Mouse (Mus musculus) urinary bladder, postnatal 36 days (tissue): ENCODE data around the gene Cog5.

Experiments
- DNase-seq, 2 experiments: peaks; one replicate each; pipeline ENCODE4 v3.0.0; 2022; ENCODE audit warnings: low spot score in 2 of 2, mixed read lengths in 1 of 2

The Cog5 gene

DNA sequence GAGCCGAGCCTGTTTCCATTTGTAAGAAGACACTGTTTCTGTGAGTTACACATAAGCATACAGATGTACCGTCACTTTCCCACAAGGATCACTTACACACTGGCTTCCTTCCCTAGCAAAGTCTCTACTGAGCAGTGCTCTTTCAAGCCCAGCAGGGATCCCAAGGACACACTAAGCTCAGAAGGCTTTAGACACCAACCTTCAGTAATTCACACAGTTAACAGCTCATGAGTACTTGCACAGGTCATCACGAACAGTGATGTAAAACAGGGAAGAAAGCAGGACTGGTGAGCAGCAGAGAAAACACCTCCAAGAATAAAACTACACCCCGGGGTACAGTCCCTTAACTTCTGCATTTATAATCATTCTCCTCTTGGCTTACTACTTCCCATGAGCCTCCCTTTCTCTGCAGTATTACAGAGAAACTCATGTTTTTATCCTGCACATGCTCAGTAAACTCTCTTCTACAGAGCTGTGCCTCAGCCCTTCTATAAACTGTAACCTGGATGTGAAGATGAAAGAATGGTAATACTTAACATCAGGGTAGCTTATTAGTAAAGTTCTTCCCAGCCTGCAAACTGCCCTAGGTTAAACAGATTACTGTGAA is 283.8 kb downstream of the Cog5 start:
- DNase-seq: no peak

DNA sequence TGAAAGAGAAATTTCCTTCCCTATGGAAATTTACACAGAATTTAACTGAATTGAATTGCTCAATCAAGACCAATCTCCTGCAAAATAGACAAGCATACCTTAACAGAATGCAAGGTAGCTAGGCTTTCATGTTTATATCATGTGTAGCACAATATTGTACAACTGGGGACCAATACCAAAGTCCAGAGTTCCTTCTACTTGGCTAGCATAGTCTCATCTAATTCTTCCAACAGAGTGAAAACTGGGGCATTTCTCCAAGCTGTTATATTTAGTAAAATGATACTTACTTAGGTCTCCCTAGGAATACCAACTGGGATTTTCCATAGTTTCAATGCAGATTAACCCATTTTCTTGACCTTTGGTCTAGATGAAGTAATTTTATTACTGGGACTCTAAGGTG is 284.4 kb downstream of the Cog5 start:
- no peak for DNase-seq

GRCm38 (mm10) chr12:31943020-31943654 is 288.5 kb downstream of the Cog5 start:
- no peak for DNase-seq

- no peak for DNase-seq
Observed at GRCm38 (mm10) chr12:31944405-31944804, 289.7 kb downstream of the Cog5 start.

DNA sequence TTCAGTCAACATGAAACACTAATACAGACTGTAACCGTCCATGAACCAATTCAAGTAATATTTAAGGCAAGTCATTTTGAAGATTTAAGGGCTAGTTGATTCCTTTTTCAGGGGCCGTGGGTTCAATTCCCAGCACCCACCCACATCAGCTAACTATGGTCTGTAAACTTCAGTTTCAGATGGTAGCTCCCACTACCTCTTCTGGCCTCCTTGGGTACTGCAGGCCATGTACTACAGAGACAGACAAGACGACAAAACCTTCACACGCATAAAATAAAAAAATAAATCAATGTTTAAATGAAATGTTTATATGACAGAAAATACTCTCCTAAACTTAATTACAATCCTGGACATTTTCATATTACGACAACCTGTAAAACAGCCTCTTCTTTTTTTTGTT is 292.8 kb downstream of the Cog5 start:
- no peak for DNase-seq

DNA sequence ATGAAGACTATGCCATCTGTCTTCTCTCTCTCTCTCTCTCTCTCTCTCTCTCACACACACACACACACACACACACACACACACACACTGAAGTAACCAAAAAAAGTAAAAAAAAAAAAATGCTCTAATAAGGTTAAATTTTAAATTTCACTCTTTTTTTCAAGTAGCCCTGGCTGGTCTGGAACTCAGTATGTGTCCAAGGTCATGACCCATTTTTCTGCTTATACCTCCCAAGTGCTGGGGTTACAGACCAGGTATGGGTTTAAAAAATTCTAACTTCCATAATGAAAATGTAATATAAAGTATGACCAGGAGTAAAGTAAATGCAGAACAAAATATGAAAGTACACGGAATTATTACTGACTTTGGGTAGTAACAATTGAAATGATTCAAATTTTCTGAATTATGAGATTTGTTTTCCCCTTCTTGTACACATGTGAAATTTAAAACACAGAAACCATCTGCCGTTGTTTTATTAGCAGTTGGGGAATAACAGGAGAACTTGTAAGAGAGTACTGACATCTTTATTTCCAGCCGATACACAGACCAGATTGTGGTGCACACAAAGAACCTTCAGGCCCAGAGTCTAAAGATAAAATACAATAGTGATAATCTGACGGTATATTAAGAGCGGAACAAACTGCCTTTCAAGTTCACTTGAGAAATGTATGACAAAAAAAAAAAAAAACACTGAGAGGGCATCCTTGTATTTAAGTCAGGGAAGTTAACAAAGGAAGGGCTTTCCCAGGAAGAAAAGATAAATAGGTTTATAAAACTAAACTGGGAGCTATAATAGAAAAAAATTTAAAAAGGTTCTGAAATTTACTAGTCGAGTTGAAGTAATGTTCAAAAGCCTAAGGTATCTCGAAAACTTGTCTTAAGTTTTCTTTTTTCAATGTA is 293.7 kb downstream of the Cog5 start:
- DNase-seq: no peak

DNA sequence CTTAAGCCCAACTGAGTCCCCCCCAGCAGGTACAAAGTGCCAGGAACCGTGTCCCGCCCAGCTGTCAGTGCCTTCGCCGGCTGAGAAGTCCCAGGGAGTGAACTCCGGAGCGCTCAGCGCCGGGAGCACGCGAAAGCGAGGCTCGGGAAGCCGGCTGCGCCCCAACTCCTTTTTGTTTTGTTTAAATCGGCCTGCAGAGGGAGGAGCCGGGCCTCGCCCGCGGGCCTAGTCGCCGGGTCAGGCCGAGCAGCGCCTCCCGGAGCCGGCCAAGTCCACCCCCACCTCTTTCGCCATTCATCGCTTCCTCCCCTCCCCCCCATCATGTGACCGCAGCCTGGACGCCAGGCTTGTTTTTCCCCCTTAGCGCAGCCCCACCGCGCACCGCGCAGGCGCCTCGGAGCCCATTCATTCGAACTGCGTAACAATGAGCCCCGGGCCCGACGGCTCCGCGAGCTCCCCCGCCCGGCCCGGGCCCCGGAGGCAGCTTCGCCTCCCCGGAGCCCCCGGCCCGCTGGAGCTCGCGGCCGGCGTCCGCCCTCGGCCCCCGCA is 294.6 kb downstream of the Cog5 start:
- peak; percentile 86 to 93 for DNase-seq

DNA sequence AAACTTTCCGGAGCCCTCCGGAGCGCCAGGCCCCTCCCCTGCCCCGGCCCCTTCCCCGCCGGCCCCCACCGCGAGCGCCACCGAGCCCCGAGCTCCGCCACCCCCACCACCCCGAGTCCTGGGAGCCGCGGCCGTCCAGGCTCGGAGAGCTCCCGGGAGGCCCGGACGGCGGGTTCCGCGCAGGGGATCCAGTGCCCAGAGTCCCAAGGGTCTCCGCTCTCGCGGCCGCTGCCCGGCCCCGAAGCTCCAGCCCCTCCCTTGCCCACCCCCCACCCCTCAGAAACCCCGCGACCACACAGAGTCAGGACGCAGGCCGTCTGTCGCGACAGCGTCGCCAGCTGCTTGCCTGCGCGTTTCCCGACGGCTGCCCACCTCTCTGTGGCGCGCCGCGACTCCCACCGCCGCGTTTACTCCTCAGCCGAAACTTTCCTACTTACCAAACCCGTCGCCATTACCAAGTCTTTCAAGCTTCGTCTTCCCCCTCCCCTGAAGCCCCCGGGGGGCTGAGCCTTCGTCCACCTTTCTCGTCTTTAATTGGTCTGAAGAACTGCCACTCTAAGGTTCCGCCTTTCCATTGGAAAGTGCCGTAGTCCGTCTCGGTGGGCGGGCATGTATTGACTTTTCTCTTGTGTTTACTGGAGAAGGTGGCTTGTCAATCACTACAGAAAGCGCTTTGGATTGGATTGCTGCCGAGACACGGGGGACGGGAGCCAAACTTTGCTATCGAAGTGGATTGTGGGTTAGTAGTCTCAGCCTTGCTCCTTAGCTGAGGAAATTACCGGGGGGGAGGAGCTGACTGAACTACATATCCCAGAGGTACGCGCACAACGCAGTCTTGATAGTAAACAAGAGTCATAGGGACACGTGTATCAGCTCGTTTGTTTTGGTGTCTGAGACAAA is 295.3 kb downstream of the Cog5 start, which contains the start of gene Hbp1:
Gene Hbp1, minus strand, starts transcription at position 777 of the 900 bp plus-strand sequence.
- peak; percentile 96 to 99 for DNase-seq

DNA sequence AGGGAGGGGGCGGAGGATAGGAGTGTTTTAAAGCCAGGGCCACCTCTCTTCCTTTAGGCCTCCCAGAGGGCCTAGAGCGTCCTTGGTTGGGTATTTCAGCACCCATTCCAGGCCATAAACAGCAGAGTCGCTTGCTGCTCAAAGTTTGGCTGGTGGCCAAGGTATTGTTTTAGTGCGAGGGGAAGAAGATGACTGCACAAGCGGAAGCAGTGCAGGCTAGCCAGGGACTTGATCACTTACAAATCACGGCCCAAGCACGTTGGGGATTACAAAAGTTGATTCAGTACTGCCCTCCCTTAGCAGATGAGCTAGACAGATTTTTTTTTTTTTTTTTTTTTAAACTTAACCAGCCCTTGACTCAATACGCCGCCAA is 296.0 kb downstream of the Cog5 start:
- DNase-seq: no peak

DNA sequence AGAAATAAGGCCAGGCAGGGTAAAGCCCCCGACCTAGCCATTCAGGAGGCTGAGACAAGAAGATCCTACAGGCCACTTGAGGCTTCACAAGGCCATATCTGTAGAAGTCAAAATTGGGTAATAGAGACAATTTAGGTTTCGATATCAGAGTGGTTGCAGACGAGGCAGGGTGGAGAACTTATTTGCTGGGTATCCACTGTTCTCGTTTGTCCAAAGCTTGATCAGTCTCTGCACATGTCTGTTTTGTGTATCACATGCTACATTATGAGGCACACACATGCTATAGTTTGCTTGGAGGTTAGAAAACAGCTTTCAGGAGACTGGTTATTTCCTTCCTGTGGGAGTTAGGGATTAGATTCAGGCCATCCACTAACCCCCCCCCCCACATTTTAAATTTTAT is 301.2 kb downstream of the Cog5 start:
- no peak for DNase-seq

DNA sequence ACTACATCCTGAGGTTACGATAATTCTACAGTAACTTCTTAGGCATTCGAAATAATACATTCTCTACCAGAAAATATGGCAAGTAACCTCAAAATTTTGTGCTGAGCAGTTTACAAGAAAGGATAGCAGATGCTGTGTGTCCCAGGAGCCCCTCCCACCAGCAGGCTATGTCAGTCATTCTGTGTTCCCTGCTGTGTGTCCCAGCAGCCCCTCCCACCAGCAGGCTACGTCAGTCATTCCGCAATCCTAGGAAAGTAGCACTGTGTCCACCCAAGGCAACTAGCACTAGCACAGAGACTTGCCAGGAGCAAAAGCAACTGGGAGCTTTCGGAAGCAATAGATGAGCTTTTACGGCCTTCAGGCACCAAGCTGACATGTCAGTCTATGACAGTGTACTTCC is 309.4 kb downstream of the Cog5 start:
- DNase-seq: no peak

- DNase-seq: no peak
Observed at GRCm38 (mm10) chr12:31965517-31966212, 311.0 kb downstream of the Cog5 start.

- DNase-seq: no peak
Observed at GRCm38 (mm10) chr12:31966405-31966804, 311.7 kb downstream of the Cog5 start.

GRCm38 (mm10) chr12:31967536-31967935 is 312.9 kb downstream of the Cog5 start:
- peak; percentile 13 to 27 for DNase-seq

- no peak for DNase-seq
Observed at GRCm38 (mm10) chr12:31969111-31969510, 314.4 kb downstream of the Cog5 start.

GRCm38 (mm10) chr12:31971547-31971946 is 316.9 kb downstream of the Cog5 start:
- no peak for DNase-seq

GRCm38 (mm10) chr12:31973473-31974172 is 319.0 kb downstream of the Cog5 start:
- no peak for DNase-seq

DNA sequence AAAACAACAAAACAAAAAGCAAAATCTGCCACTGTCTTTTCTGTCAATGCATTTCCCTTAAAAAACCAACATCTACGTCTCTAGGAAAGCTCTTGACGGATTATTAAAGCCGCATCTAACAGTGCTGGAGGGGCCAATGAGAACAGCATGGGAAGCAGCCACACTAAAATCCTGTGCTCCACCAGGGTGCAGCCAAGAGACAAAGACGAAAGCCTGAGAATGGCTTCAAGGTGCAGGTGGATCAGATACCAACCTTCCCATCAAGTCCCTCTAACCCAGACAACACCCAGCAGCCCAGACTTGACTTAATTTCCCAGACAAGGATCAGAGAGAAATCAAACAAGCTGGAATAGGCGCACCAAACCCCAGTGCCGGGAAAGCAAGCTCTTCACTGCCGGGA is 321.9 kb downstream of the Cog5 start:
- peak; percentile 26 to 36 for DNase-seq

- no peak for DNase-seq
Observed at GRCm38 (mm10) chr12:31977613-31978195, 323.0 kb downstream of the Cog5 start.

- DNase-seq: no peak
Observed at GRCm38 (mm10) chr12:31983238-31983637, 328.6 kb downstream of the Cog5 start.
